Comparison of ENCODE assay signal across 7 mouse cellular contexts in the genomic region with DNA sequence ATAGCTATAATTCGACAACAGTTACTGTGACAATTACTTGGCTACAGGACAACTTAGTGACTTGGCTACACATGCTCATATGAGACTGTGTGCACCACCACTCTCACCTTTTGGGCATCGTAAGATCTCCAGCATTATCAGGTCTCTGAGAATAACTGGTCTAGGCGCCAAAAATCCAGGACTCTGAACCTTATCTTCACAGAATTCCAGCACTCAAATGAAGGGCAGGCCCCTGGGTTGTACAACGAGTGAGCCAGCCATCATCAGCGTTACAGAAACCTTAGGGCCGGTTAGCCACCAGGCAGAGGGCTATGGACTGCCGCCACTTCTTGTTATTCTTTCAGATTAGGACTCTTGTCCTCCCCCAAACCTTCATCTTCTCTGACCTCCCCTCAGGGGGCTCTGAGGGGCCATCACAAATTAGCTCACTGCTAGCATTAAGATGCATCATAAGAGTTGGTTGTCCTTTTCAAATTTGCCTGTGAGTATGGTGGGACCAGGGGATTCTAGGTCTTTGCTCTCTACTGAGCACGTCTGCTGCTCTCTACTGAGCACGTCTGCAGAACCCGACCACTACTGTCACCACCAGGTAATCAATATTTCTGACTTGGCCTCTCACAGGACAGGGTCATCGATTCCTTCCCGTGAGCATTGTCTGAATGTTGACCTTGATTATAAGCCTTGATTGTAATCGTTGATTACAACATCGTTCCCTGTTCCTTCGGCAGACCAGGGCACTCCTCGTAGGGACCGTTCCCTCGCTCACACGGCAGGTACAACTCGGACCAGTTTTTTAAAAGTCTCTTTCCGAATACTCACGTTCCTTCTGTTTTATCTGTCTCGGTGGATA. TPM values are rescaled to one million over a fixed set of nuclear protein-coding genes. Genes with fewer than 3 reads are reported as not detected.
DNase-seq lines count a peak whose midpoint lies in the region; ATAC-seq and TF ChIP-seq lines count a peak whose summit lies in the region.

No protein-coding gene starts in this region.

- H3K4me3 ChIP-seq in lung, embryonic 14.5 days (ENCODE audit: low read depth, low read length), result peak overlapping the region; percentile 47
- peak overlapping the region; percentile 71 for H3K4me3 ChIP-seq in embryonic facial prominence, embryonic 12.5 days
- H3K4me3 ChIP-seq in intestine, embryonic 16.5 days (ENCODE audit: low read length), result peak overlapping the region; percentile 72
- H3K4me3 ChIP-seq in neural tube, embryonic 13.5 days, result peak overlapping the region; percentile 54

- no peaks in the 10 kb centered on the region for H3K4me1 ChIP-seq in lung, embryonic 14.5 days (ENCODE audit: insufficient read depth)
- H3K4me1 ChIP-seq in embryonic facial prominence, embryonic 12.5 days, result peaks cover 12% of the 10 kb centered on the region; the same call in 1 of the 2 replicates
- H3K4me1 ChIP-seq in intestine, embryonic 16.5 days (ENCODE audit: control insufficient read depth, insufficient read depth, low read length), result peaks cover 15% of the 10 kb centered on the region
- H3K4me1 ChIP-seq in neural tube, embryonic 13.5 days (replicated peaks), result peaks cover 27% of the 10 kb centered on the region

- no peaks in the 10 kb centered on the region for H3K27me3 ChIP-seq in lung, embryonic 14.5 days (ENCODE audit: insufficient read depth, low read length)
- peaks cover 15% of the 10 kb centered on the region for H3K27me3 ChIP-seq in embryonic facial prominence, embryonic 12.5 days
- no peaks in the 10 kb centered on the region; the same call in 1 of the 2 replicates for H3K27me3 ChIP-seq in intestine, embryonic 16.5 days (replicated peaks; ENCODE audit: control insufficient read depth, insufficient read depth, low read length)
- peaks cover 16% of the 10 kb centered on the region for H3K27me3 ChIP-seq in neural tube, embryonic 13.5 days

- no peak overlapping the region for H3K27ac ChIP-seq in lung, embryonic 14.5 days (ENCODE audit: low read depth)
- no peak overlapping the region for H3K27ac ChIP-seq in embryonic facial prominence, embryonic 12.5 days
- H3K27ac ChIP-seq in intestine, embryonic 16.5 days (ENCODE audit: low read length), result peak overlapping the region; percentile 43; the same call in 1 of the 2 replicates
- peak overlapping the region; percentile 15; the same call in 1 of the 2 replicates for H3K27ac ChIP-seq in neural tube, embryonic 13.5 days (replicated peaks)

- H3K9ac ChIP-seq in lung, embryonic 14.5 days, result peak overlapping the region; percentile 42
- H3K9ac ChIP-seq in embryonic facial prominence, embryonic 12.5 days, result peak overlapping the region; percentile 36
- H3K9ac ChIP-seq in intestine, embryonic 16.5 days (ENCODE audit: low read depth, low read length), result peak overlapping the region; percentile 61
- H3K9ac ChIP-seq in neural tube, embryonic 13.5 days, result peak overlapping the region; percentile 69

- ATAC-seq in lung, embryonic 14.5 days (ENCODE audit: insufficient read depth), result peak; percentile 5; the same call in 1 of the 2 replicates
- ATAC-seq in embryonic facial prominence, embryonic 12.5 days (ENCODE audit: insufficient number of reproducible peaks, insufficient read depth, low FRiP score, low TSS enrichment), result no peak
- peak; percentile 27 for ATAC-seq in intestine, embryonic 16.5 days
- peak; percentile 19 for ATAC-seq in neural tube, embryonic 13.5 days (ENCODE audit: low read depth)

- WGBS in lung, embryonic 14.5 days, result 7% methylated on average over 23 of the region's 23 CpGs
- 8% methylated on average over 23 of the region's 23 CpGs for WGBS in embryonic facial prominence, embryonic 12.5 days
- 9% methylated on average over 23 of the region's 23 CpGs for WGBS in intestine, embryonic 16.5 days
- WGBS in neural tube, embryonic 13.5 days, result 8% methylated on average over 23 of the region's 23 CpGs

- DNase-seq in lung, embryonic 14.5 days, result no peak
- no peak for DNase-seq in lung, postnatal 10 days
- no peak for DNase-seq in gastrocnemius, postnatal 4 days (ENCODE audit: low spot score in 2 of 2)
- no peak for DNase-seq in left cerebral cortex, adult 8-10 months (ENCODE audit: low spot score in 2 of 2)

- H3K36me3 ChIP-seq in lung, embryonic 14.5 days (ENCODE audit: insufficient read depth), result no peaks in the 10 kb centered on the region
- no peaks in the 10 kb centered on the region for H3K36me3 ChIP-seq in embryonic facial prominence, embryonic 12.5 days
- H3K36me3 ChIP-seq in intestine, embryonic 16.5 days (ENCODE audit: control insufficient read depth, insufficient read depth, low read length), result no peaks in the 10 kb centered on the region
- H3K36me3 ChIP-seq in neural tube, embryonic 13.5 days, result no peaks in the 10 kb centered on the region

- no peaks in the 10 kb centered on the region for H3K9me3 ChIP-seq in lung, embryonic 14.5 days (ENCODE audit: low read depth, low read length)
- H3K9me3 ChIP-seq in embryonic facial prominence, embryonic 12.5 days, result no peaks in the 10 kb centered on the region
- no peaks in the 10 kb centered on the region for H3K9me3 ChIP-seq in intestine, embryonic 16.5 days (ENCODE audit: control insufficient read depth, low read length)
- no peaks in the 10 kb centered on the region for H3K9me3 ChIP-seq in neural tube, embryonic 13.5 days

- H3K4me2 ChIP-seq in lung, embryonic 14.5 days, result peak overlapping the region; percentile 92
- peak overlapping the region; percentile 87 for H3K4me2 ChIP-seq in embryonic facial prominence, embryonic 12.5 days (replicated peaks)
- peak overlapping the region; percentile 83 for H3K4me2 ChIP-seq in intestine, embryonic 16.5 days (ENCODE audit: low read depth, low read length)
- peak overlapping the region; percentile 83 for H3K4me2 ChIP-seq in neural tube, embryonic 13.5 days

- TF ChIP-seq CTCF in lung, embryonic 14.5 days (IDR thresholded peaks at IDR 0.05; ENCODE audit: low read depth), result no peak

RNA-seq across cellular contexts. Expression of gene Irgm1, which starts 18.6 kb away (rescaled TPM):
- 6.7 and 7.6 TPM in 2 replicates for polyA plus RNA-seq in lung, embryonic 14.5 days (2014; fragmentation: Nextera tagmentation; extraction: Ambion mirVana)
- polyA plus RNA-seq in embryonic facial prominence, embryonic 12.5 days (2016; fragmentation: Nextera tagmentation; extraction: Ambion mirVana), result 3.4 and 3.5 TPM in 2 replicates
- 15.6 and 15.8 TPM in 2 replicates for polyA plus RNA-seq in intestine, embryonic 16.5 days (2015; fragmentation: Nextera tagmentation; extraction: Ambion mirVana)
- 3.2 TPM in 2 replicates for polyA plus RNA-seq in neural tube, embryonic 13.5 days (2015; fragmentation: Nextera tagmentation; extraction: Ambion mirVana)
- total RNA-seq in gastrocnemius, postnatal 4 days (2021), result 1 to 10 TPM; 7.9 to 8.0 TPM
- total RNA-seq in left cerebral cortex, adult 8-10 months (2022), result 10 to 100 TPM in 2 of 4 experiments, 1 to 10 TPM in 2; 8.3 to 14.0 (median 10.7) TPM

RNA-seq across cellular contexts. Expression of gene Gm12184, which starts 26.4 kb away (rescaled TPM):
- polyA plus RNA-seq in lung, embryonic 14.5 days (2014; fragmentation: Nextera tagmentation; extraction: Ambion mirVana), result 11.3 and 11.8 TPM in 2 replicates
- polyA plus RNA-seq in embryonic facial prominence, embryonic 12.5 days (2016; fragmentation: Nextera tagmentation; extraction: Ambion mirVana), result 6.9 and 7.0 TPM in 2 replicates
- polyA plus RNA-seq in intestine, embryonic 16.5 days (2015; fragmentation: Nextera tagmentation; extraction: Ambion mirVana), result 1.3 and 1.4 TPM in 2 replicates
- 3.2 and 4.3 TPM in 2 replicates for polyA plus RNA-seq in neural tube, embryonic 13.5 days (2015; fragmentation: Nextera tagmentation; extraction: Ambion mirVana)
- 1 to 10 TPM; 1.9 to 4.9 TPM for total RNA-seq in gastrocnemius, postnatal 4 days (2021)
- total RNA-seq in left cerebral cortex, adult 8-10 months (2022), result 1 to 10 TPM in 1 of 4 experiments, under 1 TPM in 3; 0.38 to 1.8 (median 0.45) TPM

RNA-seq across cellular contexts. Expression of gene Trim7, which starts 26.9 kb away (rescaled TPM):
- 0.55 and 1.4 TPM in 2 replicates for polyA plus RNA-seq in lung, embryonic 14.5 days (2014; fragmentation: Nextera tagmentation; extraction: Ambion mirVana)
- 0.65 and 1.5 TPM in 2 replicates for polyA plus RNA-seq in embryonic facial prominence, embryonic 12.5 days (2016; fragmentation: Nextera tagmentation; extraction: Ambion mirVana)
- polyA plus RNA-seq in intestine, embryonic 16.5 days (2015; fragmentation: Nextera tagmentation; extraction: Ambion mirVana), result 0.78 and 1.2 TPM in 2 replicates
- 1.2 TPM in 2 replicates for polyA plus RNA-seq in neural tube, embryonic 13.5 days (2015; fragmentation: Nextera tagmentation; extraction: Ambion mirVana)
- total RNA-seq in gastrocnemius, postnatal 4 days (2021), result 10 to 100 TPM; 46.3 to 63.6 TPM
- 1 to 10 TPM; 3.4 to 4.5 (median 3.8) TPM for total RNA-seq in left cerebral cortex, adult 8-10 months (2022)

RNA-seq across cellular contexts. Expression of gene Trim41, which starts 35.7 kb away (rescaled TPM):
- 4.5 and 4.6 TPM in 2 replicates for polyA plus RNA-seq in lung, embryonic 14.5 days (2014; fragmentation: Nextera tagmentation; extraction: Ambion mirVana)
- polyA plus RNA-seq in embryonic facial prominence, embryonic 12.5 days (2016; fragmentation: Nextera tagmentation; extraction: Ambion mirVana), result 6.7 and 7.1 TPM in 2 replicates
- 4.1 and 5.9 TPM in 2 replicates for polyA plus RNA-seq in intestine, embryonic 16.5 days (2015; fragmentation: Nextera tagmentation; extraction: Ambion mirVana)
- 6.2 and 6.9 TPM in 2 replicates for polyA plus RNA-seq in neural tube, embryonic 13.5 days (2015; fragmentation: Nextera tagmentation; extraction: Ambion mirVana)
- total RNA-seq in gastrocnemius, postnatal 4 days (2021), result 10 to 100 TPM; 26.4 to 30.1 TPM
- 10 to 100 TPM; 57.7 to 65.7 (median 61.3) TPM for total RNA-seq in left cerebral cortex, adult 8-10 months (2022)

RNA-seq across cellular contexts. Expression of gene Gm5431, which starts 49.2 kb away (rescaled TPM):
- polyA plus RNA-seq in lung, embryonic 14.5 days (2014; fragmentation: Nextera tagmentation; extraction: Ambion mirVana), result 0.17 and 0.20 TPM in 2 replicates
- 0.06 TPM in 1 of 2 replicates, not detected in the other for polyA plus RNA-seq in embryonic facial prominence, embryonic 12.5 days (2016; fragmentation: Nextera tagmentation; extraction: Ambion mirVana)
- polyA plus RNA-seq in intestine, embryonic 16.5 days (2015; fragmentation: Nextera tagmentation; extraction: Ambion mirVana), result 0.28 and 0.37 TPM in 2 replicates
- polyA plus RNA-seq in neural tube, embryonic 13.5 days (2015; fragmentation: Nextera tagmentation; extraction: Ambion mirVana), result 0.18 and 0.34 TPM in 2 replicates
- under 1 TPM; 0.44 to 0.59 TPM for total RNA-seq in gastrocnemius, postnatal 4 days (2021)
- under 1 TPM in 3 of 4 experiments, not detected in 1; 0.17 to 0.86 (median 0.53) TPM for total RNA-seq in left cerebral cortex, adult 8-10 months (2022)

Comparison
In these comparisons a context has a peak if more than half of its experiments do, and no peak if none do; other contexts are left out.
1. H3K27ac ChIP-seq: peak in intestine, embryonic 16.5 days (single experiment) and neural tube, embryonic 13.5 days (single experiment); none in lung, embryonic 14.5 days (single experiment) and embryonic facial prominence, embryonic 12.5 days (single experiment).
2. Peak in every context shown above with its lines, with median percentiles within 50 percentile points of each other: H3K4me2 ChIP-seq, H3K4me3 ChIP-seq and H3K9ac ChIP-seq.